Mouse (Mus musculus) CH12.LX (cell line): Measurements from ENCODE around the gene Lypd4.

Source experiments
- CTCF ChIP-seq, 2 experiments: IDR thresholded peaks in 1 of 2; conservative IDR thresholded peaks in 1 of 2; 2 replicates each; pipeline ENCODE4 v1.5.1; 2011 to 2012; ENCODE audit warnings: low read depth in 2 of 2, low read length in 2 of 2, improper control_type of control experiment in 1 of 2, inconsistent platforms in 1 of 2, mild to moderate bottlenecking in 1 of 2, moderate library complexity in 1 of 2
- EP300 ChIP-seq: IDR thresholded peaks from 2 replicates; pipeline ENCODE4 v1.6.1; 2011; ENCODE audit warnings: low read length, improper control_type of control experiment
- HCFC1 ChIP-seq: IDR thresholded peaks from 2 replicates; pipeline ENCODE4 v1.6.1; 2012; ENCODE audit warnings: low read depth, mild to moderate bottlenecking, inconsistent platforms, low read length, improper control_type of control experiment
- KAT2A ChIP-seq: IDR thresholded peaks from 2 replicates; pipeline ENCODE4 v1.6.1; 2012; ENCODE audit warnings: low read length, improper control_type of control experiment, inconsistent platforms; ENCODE audit not compliant: insufficient replicate concordance
- NRF1 ChIP-seq: IDR thresholded peaks from 2 replicates; pipeline ENCODE4 v1.6.1; 2014; ENCODE audit warnings: low read depth, mild to moderate bottlenecking, inconsistent platforms, low read length, improper control_type of control experiment, moderate library complexity
- POLR2A ChIP-seq: IDR thresholded peaks from 2 replicates; pipeline ENCODE4 v1.6.1; 2011; ENCODE audit warnings: low read depth, mild to moderate bottlenecking, improper control_type of control experiment, low read length
- USF1 ChIP-seq: IDR thresholded peaks from 2 replicates; pipeline ENCODE4 v1.6.1; 2014; ENCODE audit warnings: low read depth, mild to moderate bottlenecking, inconsistent platforms, low read length, improper control_type of control experiment
- ZC3H11A ChIP-seq: IDR thresholded peaks from 2 replicates; pipeline ENCODE4 v1.6.1; 2012; ENCODE audit warnings: low read depth, mild to moderate bottlenecking, inconsistent platforms, low read length, improper control_type of control experiment

- TF ChIP-seq HCFC1 (no peak), ZC3H11A (no peak), POLR2A (peak; percentile 32; the same call in 1 of the 2 replicates), NRF1 (no peak), EP300 (no peak), CTCF (conservative IDR thresholded peaks at IDR 0.05 in 1 of 2, IDR thresholded peaks at IDR 0.05 in 1 of 2; ENCODE audit: low read depth in 2 of 2, low read length in 2 of 2) (no peak), KAT2A (no peak), USF1 (no peak)
Measured at GRCm38 (mm10) chr7:24853695-24854094, 16.0 kb downstream of the Lypd4 start.
